Mouse (Mus musculus) erythroblast, embryonic 14.5 days (primary cell): ENCODE results near the gene Mettl1.

Source experiments
- GATA1 ChIP-seq: IDR thresholded peaks from 2 replicates; pipeline ENCODE4 v1.6.1; 2012; ENCODE audit warnings: low read length, inconsistent platforms, mixed read lengths
- TAL1 ChIP-seq: IDR thresholded peaks from 3 replicates; pipeline ENCODE4 v1.6.1; 2012; ENCODE audit warnings: low read length, inconsistent platforms, mixed read lengths

GRCm38 (mm10) chr10:127075651-127076050 is 34.4 kb downstream of the Mettl1 start:
- TF ChIP-seq TAL1 (no peak), GATA1 (no peak)
